Mouse (Mus musculus) forebrain, embryonic 13.5 days (tissue): ENCODE measurements at regions not wholly inside any gene's neighbourhood (a gene's known extent, or its start where the extent isn't known, plus 50 kb on each side); places are given as distances from the start of the nearest gene placed in this dataset.
A peak's percentile ranks its signal among the peaks of the same experiment; 100 is the strongest.

Source experiments
- ATAC-seq: fragments of 200-750 bp; cut with Nextera tagmentation; 2 replicates; pipeline ENCODE4 v1.8.0; 2017
- H3K27ac ChIP-seq: fragments of 300-500 bp; sonication (generic); 2 replicates; pipeline ENCODE4 v1.5.1; 2015; ENCODE audit warnings: inconsistent platforms, mild to moderate bottlenecking, moderate library complexity
- H3K27me3 ChIP-seq: fragments of 300-500 bp; sonication (generic); 2 replicates; pipeline ENCODE4 v1.6.1; 2015; ENCODE audit warnings: mild to moderate bottlenecking, inconsistent platforms
- H3K36me3 ChIP-seq: fragments of 300-500 bp; sonication (generic); 2 replicates; pipeline ENCODE4 v1.6.1; 2015; ENCODE audit warnings: mild to moderate bottlenecking, inconsistent platforms; ENCODE audit not compliant: poor library complexity, severe bottlenecking
- H3K4me1 ChIP-seq: fragments of 300-500 bp; sonication (generic); 2 replicates; pipeline ENCODE4 v1.6.1; 2015; ENCODE audit warnings: inconsistent platforms
- H3K4me2 ChIP-seq: fragments of 300-500 bp; sonication (generic); 2 replicates; pipeline ENCODE4 v1.6.1; 2015; ENCODE audit warnings: inconsistent platforms, mild to moderate bottlenecking, moderate library complexity
- H3K4me3 ChIP-seq: fragments of 300-500 bp; sonication (generic); 2 replicates; pipeline ENCODE4 v1.5.1; 2015; ENCODE audit warnings: mild to moderate bottlenecking, inconsistent platforms
- H3K9ac ChIP-seq: fragments of 300-500 bp; sonication (generic); 2 replicates; pipeline ENCODE4 v1.6.1; 2015; ENCODE audit warnings: mild to moderate bottlenecking, inconsistent platforms
- H3K9me3 ChIP-seq: fragments of 300-500 bp; sonication (generic); replicated peaks from 2 replicates; pipeline ENCODE4 v1.6.1; 2016; ENCODE audit warnings: inconsistent platforms
- WGBS: fragments of 180-500 bp; shearing (Covaris S2); methylation state at CpG from one replicate; pipeline ENCODE4 v1.1.7; 2015; 5-methylcytosine and 5-hydroxymethylcytosine counted together

GRCm38 (mm10) chr16:27878499-27878898, 489.8 kb downstream of the Ccdc50 start:
- Histone ChIP-seq H3K4me2 (no peak overlapping the region), H3K9ac (no peak overlapping the region), H3K9me3 (no peaks in the 10 kb centered on the region), H3K4me1 (peaks cover 9% of the 10 kb centered on the region), H3K27me3 (no peaks in the 10 kb centered on the region), H3K36me3 (no peaks in the 10 kb centered on the region), H3K4me3 (no peak overlapping the region), H3K27ac (no peak overlapping the region)
- 14% methylated on average over 2 of the region's 2 CpGs for WGBS
- peak; percentile 51; the same call in 1 of the 2 replicates for ATAC-seq

DNA sequence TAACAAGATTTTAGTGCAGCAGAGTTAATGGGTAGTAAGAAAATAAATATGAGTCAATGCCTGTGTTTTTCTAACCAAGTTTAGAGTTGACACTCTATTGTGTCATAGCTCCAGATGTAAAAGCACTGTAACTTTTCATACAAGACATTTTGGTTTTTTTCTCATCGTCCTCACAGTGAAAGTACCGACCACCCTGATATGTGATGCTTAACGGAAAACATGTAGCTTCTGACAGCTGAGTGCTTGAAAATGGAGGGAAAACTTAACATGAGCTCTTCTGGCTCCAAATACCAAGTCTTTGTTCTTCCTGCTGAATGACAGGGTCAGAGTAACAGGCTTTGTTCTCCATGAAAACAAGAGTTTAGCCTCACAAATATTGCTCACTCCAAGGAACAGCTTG, 490.3 kb downstream of the Ccdc50 start:
- no peak overlapping the region for H3K4me3 ChIP-seq
- no peak for ATAC-seq
- H3K9me3 ChIP-seq, result no peaks in the 10 kb centered on the region
- H3K4me2 ChIP-seq, result no peak overlapping the region
- no peak overlapping the region for H3K9ac ChIP-seq
- H3K27ac ChIP-seq, result no peak overlapping the region
- H3K36me3 ChIP-seq, result no peaks in the 10 kb centered on the region
- H3K27me3 ChIP-seq, result no peaks in the 10 kb centered on the region
- 28% methylated on average over 3 of the region's 3 CpGs for WGBS
- H3K4me1 ChIP-seq, result peaks cover 9% of the 10 kb centered on the region

DNA sequence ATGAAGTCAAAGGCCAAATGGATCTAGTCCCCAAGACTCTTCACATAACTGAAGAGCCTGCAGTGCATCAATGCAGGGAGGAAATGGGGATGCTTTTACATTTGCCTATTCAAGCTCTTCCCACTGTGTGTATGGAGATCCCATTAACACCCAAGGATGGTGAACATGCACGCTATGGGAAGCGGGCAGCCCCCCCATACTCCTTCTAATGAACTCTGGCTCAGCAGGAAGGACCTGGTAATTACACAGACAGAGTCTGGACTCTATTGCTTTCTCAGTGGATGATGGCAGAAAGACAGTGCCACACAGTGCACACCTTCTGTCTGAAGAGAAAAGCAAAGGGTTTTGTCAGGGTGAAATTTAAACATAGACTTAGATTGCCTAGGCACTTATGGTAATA, 495.7 kb downstream of the Ccdc50 start:
- 5% methylated on average over 2 of the region's 2 CpGs for WGBS
- H3K27me3 ChIP-seq, result no peaks in the 10 kb centered on the region
- no peaks in the 10 kb centered on the region for H3K9me3 ChIP-seq
- peak; percentile 73; the same call in 1 of the 2 replicates for ATAC-seq
- H3K4me1 ChIP-seq, result peaks cover 4% of the 10 kb centered on the region; the same call in 1 of the 2 replicates
- H3K9ac ChIP-seq, result no peak overlapping the region
- H3K4me2 ChIP-seq, result no peak overlapping the region
- H3K27ac ChIP-seq, result no peak overlapping the region
- no peaks in the 10 kb centered on the region for H3K36me3 ChIP-seq
- no peak overlapping the region for H3K4me3 ChIP-seq

DNA sequence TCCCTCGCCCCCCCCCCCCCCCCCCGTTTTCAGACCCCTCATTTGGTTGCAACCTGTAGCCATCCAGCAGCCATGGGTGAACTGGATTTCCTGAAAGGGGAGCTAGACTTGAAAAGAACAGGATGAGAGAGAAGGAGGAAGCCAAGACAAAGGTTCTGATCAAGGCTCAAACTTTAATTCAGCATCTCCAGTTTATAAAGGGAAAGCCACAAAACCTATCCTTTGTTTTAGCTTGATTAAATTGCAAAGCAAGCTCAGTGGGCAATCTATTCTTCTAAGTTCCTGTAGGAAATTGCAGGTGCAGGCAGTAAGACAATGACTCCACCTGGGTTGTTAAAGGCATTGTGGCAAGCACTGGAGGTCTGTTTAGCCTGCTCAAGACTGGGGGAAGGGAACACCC, 517.4 kb downstream of the Ccdc50 start:
- Histone ChIP-seq H3K27ac (no peak overlapping the region), H3K4me1 (no peaks in the 10 kb centered on the region), H3K9me3 (no peaks in the 10 kb centered on the region), H3K27me3 (no peaks in the 10 kb centered on the region), H3K4me3 (no peak overlapping the region), H3K9ac (no peak overlapping the region), H3K36me3 (no peaks in the 10 kb centered on the region), H3K4me2 (no peak overlapping the region)
- no peak for ATAC-seq
- WGBS, result no CpG with 5 or more reads among the region's 2 CpGs

GRCm38 (mm10) chr16:27915422-27915821, 526.8 kb downstream of the Ccdc50 start:
- Histone ChIP-seq H3K27ac (no peak overlapping the region), H3K4me3 (no peak overlapping the region), H3K9me3 (no peaks in the 10 kb centered on the region), H3K27me3 (no peaks in the 10 kb centered on the region), H3K36me3 (no peaks in the 10 kb centered on the region), H3K9ac (no peak overlapping the region), H3K4me2 (no peak overlapping the region), H3K4me1 (no peaks in the 10 kb centered on the region)
- WGBS, result 94% methylated on average over 1 of the region's 1 CpGs
- no peak for ATAC-seq

DNA sequence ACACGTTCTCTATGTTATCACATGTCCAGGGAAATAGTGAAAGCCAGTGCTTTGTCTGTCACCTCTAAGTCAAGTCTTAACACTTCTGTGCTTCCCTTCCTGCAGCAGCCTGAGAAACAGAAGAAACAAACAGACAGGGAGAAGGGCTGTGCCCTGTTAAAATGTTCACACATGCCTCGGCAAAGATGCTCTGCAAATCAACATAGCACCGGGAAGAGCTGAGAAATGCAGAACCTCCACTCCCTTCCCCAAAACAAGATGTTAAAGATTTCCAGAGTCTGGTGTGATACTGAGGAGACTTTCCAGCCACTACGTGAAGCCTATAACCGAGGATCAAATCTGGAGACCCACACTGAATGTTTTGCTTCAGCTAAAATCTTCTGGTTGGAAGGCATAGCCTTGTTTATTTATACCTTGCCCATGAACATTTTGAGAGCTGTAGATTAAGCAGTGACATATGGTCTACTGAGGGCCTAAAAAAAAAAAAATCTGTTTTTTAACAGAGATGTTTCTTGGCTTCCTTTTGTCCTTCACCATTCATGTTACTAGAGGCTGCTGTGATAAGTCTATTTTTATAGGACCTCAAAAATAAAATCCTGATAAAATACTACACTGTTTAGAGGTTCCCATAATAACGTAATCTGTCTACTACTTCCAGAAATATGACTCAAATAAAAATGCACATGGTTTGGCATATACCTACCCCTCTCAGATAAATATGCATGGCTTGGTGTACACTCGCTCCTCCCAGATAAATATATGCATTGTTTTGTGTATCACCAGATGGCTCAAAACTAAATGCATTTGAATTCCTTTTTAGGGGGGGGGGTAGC, 537.1 kb downstream of the Ccdc50 start:
- H3K36me3 ChIP-seq, result no peaks in the 10 kb centered on the region
- ATAC-seq, result peak; percentile 87
- no peak overlapping the region for H3K4me3 ChIP-seq
- no peak overlapping the region for H3K4me2 ChIP-seq
- peaks cover 3% of the 10 kb centered on the region; the same call in 1 of the 2 replicates for H3K4me1 ChIP-seq
- no peaks in the 10 kb centered on the region for H3K9me3 ChIP-seq
- H3K9ac ChIP-seq, result no peak overlapping the region
- H3K27me3 ChIP-seq, result no peaks in the 10 kb centered on the region
- 70% methylated on average over 7 of the region's 7 CpGs for WGBS
- peak overlapping the region; percentile 37 for H3K27ac ChIP-seq

- Histone ChIP-seq H3K4me2 (no peak overlapping the region), H3K4me3 (no peak overlapping the region), H3K9me3 (no peaks in the 10 kb centered on the region), H3K27ac (peak overlapping the region; percentile 37), H3K27me3 (no peaks in the 10 kb centered on the region), H3K9ac (no peak overlapping the region), H3K4me1 (peaks cover 3% of the 10 kb centered on the region; the same call in 1 of the 2 replicates), H3K36me3 (no peaks in the 10 kb centered on the region)
- 49% methylated on average over 1 of the region's 1 CpGs for WGBS
- no peak for ATAC-seq
These were observed 537.6 kb downstream of the Ccdc50 start for GRCm38 (mm10) chr16:27926361-27926651.

DNA sequence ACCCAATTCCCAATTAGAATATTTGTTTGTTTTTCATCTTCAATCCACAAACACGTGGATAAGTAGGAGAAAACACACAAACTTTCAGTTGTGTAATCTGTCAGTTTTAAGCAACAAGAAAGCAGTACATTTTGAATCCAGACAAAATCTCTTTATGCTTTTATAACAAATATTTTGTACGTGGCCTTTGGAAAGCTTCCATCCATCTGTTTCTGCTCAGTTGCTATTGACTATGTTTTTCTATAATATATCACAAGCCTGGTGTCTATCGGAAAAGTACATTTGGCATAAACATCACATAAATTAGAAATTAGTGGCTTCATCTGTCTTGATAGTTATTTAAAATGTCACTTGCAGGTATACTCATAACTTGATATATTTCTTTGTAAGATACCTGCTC, 560.6 kb downstream of the Ccdc50 start:
- Histone ChIP-seq H3K9me3 (no peaks in the 10 kb centered on the region), H3K4me1 (no peaks in the 10 kb centered on the region), H3K27me3 (no peaks in the 10 kb centered on the region), H3K9ac (no peak overlapping the region), H3K36me3 (no peaks in the 10 kb centered on the region), H3K27ac (no peak overlapping the region), H3K4me3 (no peak overlapping the region), H3K4me2 (no peak overlapping the region)
- no peak for ATAC-seq
- 82% methylated on average over 3 of the region's 3 CpGs for WGBS

DNA sequence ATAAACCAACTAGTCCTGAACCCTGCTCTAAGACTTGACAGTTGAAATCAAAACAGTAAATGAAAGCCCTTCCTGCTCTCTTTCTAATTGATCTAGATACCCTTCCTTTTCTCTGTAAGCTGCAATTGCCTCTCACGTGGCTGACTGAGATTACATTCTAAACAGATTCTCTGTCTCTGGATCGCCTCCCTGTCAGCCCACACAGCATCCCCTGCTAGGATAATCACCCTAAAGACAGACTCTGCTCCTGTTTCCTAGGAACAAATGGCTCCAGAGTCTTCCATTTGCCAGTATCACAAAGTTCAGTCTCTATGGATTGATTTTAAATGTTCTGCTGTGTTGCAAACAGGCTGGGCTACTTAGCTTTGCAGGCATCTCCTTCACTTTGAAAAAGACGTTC, 561.1 kb downstream of the Ccdc50 start:
- H3K36me3 ChIP-seq, result no peaks in the 10 kb centered on the region
- H3K4me3 ChIP-seq, result no peak overlapping the region
- H3K9ac ChIP-seq, result no peak overlapping the region
- no peak for ATAC-seq
- H3K4me1 ChIP-seq, result no peaks in the 10 kb centered on the region
- no peak overlapping the region for H3K27ac ChIP-seq
- no peak overlapping the region for H3K4me2 ChIP-seq
- H3K9me3 ChIP-seq, result no peaks in the 10 kb centered on the region
- no peaks in the 10 kb centered on the region for H3K27me3 ChIP-seq
- 18% methylated on average over 3 of the region's 3 CpGs for WGBS

GRCm38 (mm10) chr16:27962811-27963210, 574.1 kb downstream of the Ccdc50 start:
- WGBS, result 73% methylated on average over 2 of the region's 2 CpGs
- H3K4me3 ChIP-seq, result no peak overlapping the region

DNA sequence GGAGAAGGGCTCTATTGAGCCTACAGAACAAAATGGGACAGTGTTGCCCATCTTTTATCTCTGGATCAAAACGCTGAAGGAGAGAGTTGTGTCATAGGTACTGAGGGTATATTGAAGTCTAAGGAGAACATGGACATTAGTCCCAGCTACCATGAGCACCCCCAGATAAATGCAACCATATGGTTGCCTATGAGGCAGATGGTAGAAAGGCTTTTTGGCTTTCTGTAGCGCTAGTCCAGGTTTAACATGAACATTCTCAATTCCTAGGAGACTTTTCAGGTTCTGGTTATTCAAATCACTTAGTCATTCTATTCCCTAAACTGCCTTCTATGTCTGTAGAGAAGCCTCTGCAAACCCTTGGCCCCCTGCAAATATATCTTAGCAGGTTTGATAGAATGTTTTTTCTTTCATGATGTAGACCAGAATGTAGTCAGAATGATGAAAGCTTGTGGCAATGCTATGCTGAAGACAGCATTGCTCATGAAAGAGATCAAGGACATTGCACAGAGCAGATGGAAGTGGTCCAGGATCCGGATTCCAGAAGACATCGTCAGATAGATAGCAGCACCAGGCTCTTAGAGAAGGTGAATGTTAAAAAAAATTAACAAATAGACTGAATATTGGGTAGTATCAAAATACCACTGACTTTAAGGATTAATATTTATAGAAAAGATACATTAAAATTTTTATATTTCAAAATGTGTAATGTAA, 590.2 kb downstream of the Ccdc50 start:
- H3K27me3 ChIP-seq, result no peaks in the 10 kb centered on the region
- 87% methylated on average over 4 of the region's 4 CpGs for WGBS
- H3K9me3 ChIP-seq, result no peaks in the 10 kb centered on the region
- no peak overlapping the region for H3K27ac ChIP-seq
- no peaks in the 10 kb centered on the region for H3K4me1 ChIP-seq
- ATAC-seq, result no peak
- no peak overlapping the region for H3K4me2 ChIP-seq
- no peak overlapping the region for H3K4me3 ChIP-seq
- no peaks in the 10 kb centered on the region for H3K36me3 ChIP-seq
- H3K9ac ChIP-seq, result no peak overlapping the region

More at GRCm38 (mm10) chr16:27962811-27963210, 574.1 kb downstream of the Ccdc50 start:
- Histone ChIP-seq H3K27me3 (no peaks in the 10 kb centered on the region), H3K4me1 (no peaks in the 10 kb centered on the region), H3K9ac (no peak overlapping the region), H3K9me3 (no peaks in the 10 kb centered on the region), H3K36me3 (no peaks in the 10 kb centered on the region), H3K27ac (no peak overlapping the region), H3K4me2 (no peak overlapping the region)
- no peak for ATAC-seq

- Histone ChIP-seq H3K27ac (no peak overlapping the region), H3K9ac (no peak overlapping the region), H3K27me3 (no peaks in the 10 kb centered on the region), H3K4me2 (no peak overlapping the region), H3K4me1 (no peaks in the 10 kb centered on the region), H3K9me3 (no peaks in the 10 kb centered on the region), H3K36me3 (no peaks in the 10 kb centered on the region), H3K4me3 (no peak overlapping the region)
- WGBS, result 41% methylated on average over 6 of the region's 6 CpGs
- ATAC-seq, result peak; percentile 48; the same call in 1 of the 2 replicates
These were observed 626.7 kb downstream of the Ccdc50 start for GRCm38 (mm10) chr16:28015276-28015897.
